Mouse (Mus musculus): ENCODE results near the gene Rap1gap2. TPM values are rescaled to one million over a fixed set of nuclear protein-coding genes. Genes with fewer than 3 reads are reported as not detected.
A peak's percentile ranks its signal among the peaks of the same experiment; 100 is the strongest.
"Not testable (repeated sequence)": the region's sequence is repeated elsewhere in the genome, so short reads cannot be mapped to it uniquely, and the experiment has no call there.

The Rap1gap2 gene
- polyA plus RNA-seq, 1 experiment from 2014 or later = 5.0 TPM

- Histone ChIP-seq H3K9ac (ENCODE audit: low read depth, low read length) (no peak overlapping the region), H3K4me3 (ENCODE audit: low read length) (no peak overlapping the region), H3K27ac (ENCODE audit: low read depth, low read length) (no peak overlapping the region), H3K36me3 (ENCODE audit: control insufficient read depth, insufficient read depth, low read length) (no peaks in the 10 kb centered on the region), H3K4me1 (ENCODE audit: control insufficient read depth, insufficient read depth, low read length) (peaks cover 4% of the 10 kb centered on the region; the same call in 1 of the 2 replicates), H3K27me3 (ENCODE audit: control insufficient read depth, insufficient read depth, low read length) (peaks cover 27% of the 10 kb centered on the region), H3K4me2 (replicated peaks; ENCODE audit: low read depth, low read length) (no peak overlapping the region), H3K9me3 (ENCODE audit: control insufficient read depth, low read length) (no peaks in the 10 kb centered on the region)
- ATAC-seq (ENCODE audit: low FRiP score, low TSS enrichment) = 0 out of 2 replicates have a peak, but pooled peaks have one; percentile 52
- WGBS = 60% methylated on average over 10 of the region's 10 CpGs
These were observed 25.6 kb downstream of the Rap1gap2 start for GRCm38 (mm10) chr11:74584946-74585723.

- no peak overlapping the region for H3K9ac ChIP-seq (ENCODE audit: low read depth, low read length)
- WGBS = 77% methylated on average over 7 of the region's 7 CpGs
- ATAC-seq (ENCODE audit: low FRiP score, low TSS enrichment) = no peak
These were observed 26.8 kb downstream of the Rap1gap2 start for GRCm38 (mm10) chr11:74583824-74584349.

GRCm38 (mm10) chr11:74582464-74582863 is 28.3 kb downstream of the Rap1gap2 start:
- no peaks in the 10 kb centered on the region for H3K9me3 ChIP-seq (ENCODE audit: control insufficient read depth, low read length)
- H3K4me1 ChIP-seq (ENCODE audit: control insufficient read depth, insufficient read depth, low read length) = no peaks in the 10 kb centered on the region
- no peak overlapping the region for H3K27ac ChIP-seq (ENCODE audit: low read depth, low read length)
- H3K27me3 ChIP-seq (ENCODE audit: control insufficient read depth, insufficient read depth, low read length) = peaks cover under 1% of the 10 kb centered on the region; the same call in 1 of the 2 replicates
- H3K9ac ChIP-seq (ENCODE audit: low read depth, low read length) = no peak overlapping the region
- no peak for ATAC-seq (ENCODE audit: low FRiP score, low TSS enrichment)
- WGBS = 87% methylated on average over 3 of the region's 3 CpGs
- H3K4me2 ChIP-seq (replicated peaks; ENCODE audit: low read depth, low read length) = no peak overlapping the region
- no peak overlapping the region for H3K4me3 ChIP-seq (ENCODE audit: low read length)
- H3K36me3 ChIP-seq (ENCODE audit: control insufficient read depth, insufficient read depth, low read length) = no peaks in the 10 kb centered on the region

More at GRCm38 (mm10) chr11:74583824-74584349, 26.8 kb downstream of the Rap1gap2 start:
- no peaks in the 10 kb centered on the region for H3K36me3 ChIP-seq (ENCODE audit: control insufficient read depth, insufficient read depth, low read length)
- no peak overlapping the region for H3K27ac ChIP-seq (ENCODE audit: low read depth, low read length)
- peaks cover 15% of the 10 kb centered on the region for H3K27me3 ChIP-seq (ENCODE audit: control insufficient read depth, insufficient read depth, low read length)
- H3K4me1 ChIP-seq (ENCODE audit: control insufficient read depth, insufficient read depth, low read length) = no peaks in the 10 kb centered on the region
- no peak overlapping the region for H3K4me2 ChIP-seq (replicated peaks; ENCODE audit: low read depth, low read length)
- H3K4me3 ChIP-seq (ENCODE audit: low read length) = no peak overlapping the region
- no peaks in the 10 kb centered on the region for H3K9me3 ChIP-seq (ENCODE audit: control insufficient read depth, low read length)

GRCm38 (mm10) chr11:74581333-74581732 is 29.4 kb downstream of the Rap1gap2 start:
- not testable (repeated sequence) for H3K27ac ChIP-seq (ENCODE audit: low read depth, low read length); H3K4me2 ChIP-seq (replicated peaks; ENCODE audit: low read depth, low read length); H3K9me3 ChIP-seq (ENCODE audit: control insufficient read depth, low read length); H3K9ac ChIP-seq (ENCODE audit: low read depth, low read length); H3K36me3 ChIP-seq (ENCODE audit: control insufficient read depth, insufficient read depth, low read length); ATAC-seq (ENCODE audit: low FRiP score, low TSS enrichment); H3K4me1 ChIP-seq (ENCODE audit: control insufficient read depth, insufficient read depth, low read length); H3K4me3 ChIP-seq (ENCODE audit: low read length); H3K27me3 ChIP-seq (ENCODE audit: control insufficient read depth, insufficient read depth, low read length)
- WGBS = 55% methylated on average over 4 of the region's 4 CpGs

- H3K4me1 ChIP-seq (ENCODE audit: control insufficient read depth, insufficient read depth, low read length) = no peaks in the 10 kb centered on the region
- no peak for ATAC-seq (ENCODE audit: low FRiP score, low TSS enrichment)
- no peak overlapping the region for H3K4me2 ChIP-seq (replicated peaks; ENCODE audit: low read depth, low read length)
- H3K36me3 ChIP-seq (ENCODE audit: control insufficient read depth, insufficient read depth, low read length) = no peaks in the 10 kb centered on the region
- no peak overlapping the region for H3K9ac ChIP-seq (ENCODE audit: low read depth, low read length)
- H3K27me3 ChIP-seq (ENCODE audit: control insufficient read depth, insufficient read depth, low read length) = no peaks in the 10 kb centered on the region
- H3K27ac ChIP-seq (ENCODE audit: low read depth, low read length) = no peak overlapping the region
- H3K9me3 ChIP-seq (ENCODE audit: control insufficient read depth, low read length) = no peaks in the 10 kb centered on the region
- WGBS = 66% methylated on average over 3 of the region's 3 CpGs
- no peak overlapping the region for H3K4me3 ChIP-seq (ENCODE audit: low read length)
These were observed 33.6 kb downstream of the Rap1gap2 start for GRCm38 (mm10) chr11:74577068-74577467.

- no peaks in the 10 kb centered on the region for H3K9me3 ChIP-seq (ENCODE audit: control insufficient read depth, low read length)
- no peaks in the 10 kb centered on the region for H3K36me3 ChIP-seq (ENCODE audit: control insufficient read depth, insufficient read depth, low read length)
- no peak overlapping the region for H3K9ac ChIP-seq (ENCODE audit: low read depth, low read length)
- no peak overlapping the region for H3K4me2 ChIP-seq (replicated peaks; ENCODE audit: low read depth, low read length)
- H3K27ac ChIP-seq (ENCODE audit: low read depth, low read length) = no peak overlapping the region
- ATAC-seq (ENCODE audit: low FRiP score, low TSS enrichment) = no peak
- no peaks in the 10 kb centered on the region for H3K4me1 ChIP-seq (ENCODE audit: control insufficient read depth, insufficient read depth, low read length)
- 83% methylated on average over 3 of the region's 3 CpGs for WGBS
- no peaks in the 10 kb centered on the region for H3K27me3 ChIP-seq (ENCODE audit: control insufficient read depth, insufficient read depth, low read length)
- no peak overlapping the region for H3K4me3 ChIP-seq (ENCODE audit: low read length)
These were observed 34.8 kb downstream of the Rap1gap2 start for GRCm38 (mm10) chr11:74575940-74576339.

GRCm38 (mm10) chr11:74574768-74575434 is 35.8 kb downstream of the Rap1gap2 start:
- no peaks in the 10 kb centered on the region for H3K4me1 ChIP-seq (ENCODE audit: control insufficient read depth, insufficient read depth, low read length)
- no peaks in the 10 kb centered on the region for H3K27me3 ChIP-seq (ENCODE audit: control insufficient read depth, insufficient read depth, low read length)
- H3K36me3 ChIP-seq (ENCODE audit: control insufficient read depth, insufficient read depth, low read length) = no peaks in the 10 kb centered on the region
- H3K4me3 ChIP-seq (ENCODE audit: low read length) = no peak overlapping the region
- H3K4me2 ChIP-seq (replicated peaks; ENCODE audit: low read depth, low read length) = no peak overlapping the region
- no peak overlapping the region for H3K27ac ChIP-seq (ENCODE audit: low read depth, low read length)
- ATAC-seq (ENCODE audit: low FRiP score, low TSS enrichment) = no peak
- no peak overlapping the region for H3K9ac ChIP-seq (ENCODE audit: low read depth, low read length)
- 75% methylated on average over 4 of the region's 4 CpGs for WGBS
- H3K9me3 ChIP-seq (ENCODE audit: control insufficient read depth, low read length) = no peaks in the 10 kb centered on the region

GRCm38 (mm10) chr11:74572459-74573061 is 38.2 kb downstream of the Rap1gap2 start:
- 66% methylated on average over 6 of the region's 6 CpGs for WGBS
- no peaks in the 10 kb centered on the region for H3K4me1 ChIP-seq (ENCODE audit: control insufficient read depth, insufficient read depth, low read length)
- no peaks in the 10 kb centered on the region for H3K9me3 ChIP-seq (ENCODE audit: control insufficient read depth, low read length)
- no peak overlapping the region for H3K4me2 ChIP-seq (replicated peaks; ENCODE audit: low read depth, low read length)
- H3K27me3 ChIP-seq (ENCODE audit: control insufficient read depth, insufficient read depth, low read length) = no peaks in the 10 kb centered on the region
- H3K4me3 ChIP-seq (ENCODE audit: low read length) = no peak overlapping the region
- no peak for ATAC-seq (ENCODE audit: low FRiP score, low TSS enrichment)
- no peaks in the 10 kb centered on the region for H3K36me3 ChIP-seq (ENCODE audit: control insufficient read depth, insufficient read depth, low read length)
- no peak overlapping the region for H3K27ac ChIP-seq (ENCODE audit: low read depth, low read length)
- H3K9ac ChIP-seq (ENCODE audit: low read depth, low read length) = no peak overlapping the region
